Mouse (Mus musculus): ENCODE data around the gene Dazap1. TPM values are rescaled to one million over a fixed set of nuclear protein-coding genes. Genes with fewer than 3 reads are reported as not detected.

The Dazap1 gene
- polyA plus RNA-seq, 1 experiment from 2014 or later: 31.5 TPM

- peak; percentile 96 for ATAC-seq (replicated peaks; ENCODE audit: insufficient number of reproducible peaks, insufficient read depth, low FRiP score, low read depth)
- H3K4me1 ChIP-seq (replicated peaks): peaks cover 21% of the 10 kb centered on the region
- peak within 1 kb of the TSS; percentile 50 for H3K9ac ChIP-seq
- H3K27ac ChIP-seq: no peak within 1 kb of the TSS
- peak within 1 kb of the TSS; percentile 55 for H3K4me3 ChIP-seq
- H3K27me3 ChIP-seq: peaks cover 52% of the 10 kb centered on the region
- peak within 1 kb of the TSS; percentile 95 for H3K4me2 ChIP-seq
- WGBS: 5% methylated on average over 36 of the region's 36 CpGs
- no peaks in the 10 kb centered on the region for H3K9me3 ChIP-seq (replicated peaks)
- no peaks in the 10 kb centered on the region for H3K36me3 ChIP-seq
Observed at GRCm38 (mm10) chr10:80329273-80330081, 68.2 kb downstream of the Dazap1 start, which contains the start of the genes Pcsk4 and Reep6. Gene Pcsk4 (minus strand): TSS chr10:80329498. Gene Reep6 (plus strand): TSS chr10:80329953.

- no peak for ATAC-seq (replicated peaks; ENCODE audit: insufficient number of reproducible peaks, insufficient read depth, low FRiP score, low read depth)
Observed at GRCm38 (mm10) chr10:80330084-80330483, 68.8 kb downstream of the Dazap1 start.

GRCm38 (mm10) chr10:80330888-80331287 lies 69.6 kb downstream of the Dazap1 start:
- peak overlapping the region; percentile 50; the same call in 1 of the 2 replicates for H3K9ac ChIP-seq
- H3K4me1 ChIP-seq (replicated peaks): peaks cover 21% of the 10 kb centered on the region
- no peaks in the 10 kb centered on the region for H3K36me3 ChIP-seq
- no peak for ATAC-seq (replicated peaks; ENCODE audit: insufficient number of reproducible peaks, insufficient read depth, low FRiP score, low read depth)
- WGBS: 51% methylated on average over 2 of the region's 2 CpGs
- H3K27me3 ChIP-seq: peaks cover 50% of the 10 kb centered on the region
- peak overlapping the region; percentile 95 for H3K4me2 ChIP-seq
- H3K4me3 ChIP-seq: peak overlapping the region; percentile 55; the same call in 1 of the 2 replicates
- no peaks in the 10 kb centered on the region for H3K9me3 ChIP-seq (replicated peaks)
- H3K27ac ChIP-seq: no peak overlapping the region

More at GRCm38 (mm10) chr10:80330084-80330483, 68.8 kb downstream of the Dazap1 start:
- Histone ChIP-seq H3K9ac (peak overlapping the region; percentile 50), H3K27me3 (peaks cover 52% of the 10 kb centered on the region), H3K36me3 (no peaks in the 10 kb centered on the region), H3K4me3 (peak overlapping the region; percentile 55), H3K4me1 (replicated peaks) (peaks cover 21% of the 10 kb centered on the region), H3K9me3 (replicated peaks) (no peaks in the 10 kb centered on the region), H3K27ac (no peak overlapping the region), H3K4me2 (peak overlapping the region; percentile 95)
- WGBS: 1% methylated on average over 31 of the region's 41 CpGs

GRCm38 (mm10) chr10:80331636-80332524 lies 70.6 kb downstream of the Dazap1 start:
- peaks cover 21% of the 10 kb centered on the region for H3K4me1 ChIP-seq (replicated peaks)
- H3K4me2 ChIP-seq: no peak overlapping the region
- 55% methylated on average over 10 of the region's 10 CpGs for WGBS
- no peaks in the 10 kb centered on the region for H3K36me3 ChIP-seq
- H3K4me3 ChIP-seq: no peak overlapping the region
- ATAC-seq (replicated peaks; ENCODE audit: insufficient number of reproducible peaks, insufficient read depth, low FRiP score, low read depth): no peak
- no peak overlapping the region for H3K9ac ChIP-seq
- no peaks in the 10 kb centered on the region for H3K9me3 ChIP-seq (replicated peaks)
- no peak overlapping the region for H3K27ac ChIP-seq
- H3K27me3 ChIP-seq: peaks cover 46% of the 10 kb centered on the region

- Histone ChIP-seq H3K9me3 (replicated peaks) (no peaks in the 10 kb centered on the region), H3K27me3 (peaks cover 45% of the 10 kb centered on the region), H3K36me3 (no peaks in the 10 kb centered on the region), H3K27ac (no peak overlapping the region), H3K4me3 (no peak overlapping the region), H3K4me2 (no peak overlapping the region), H3K4me1 (replicated peaks) (peaks cover 21% of the 10 kb centered on the region), H3K9ac (no peak overlapping the region)
- 82% methylated on average over 5 of the region's 5 CpGs for WGBS
- no peak for ATAC-seq (replicated peaks; ENCODE audit: insufficient number of reproducible peaks, insufficient read depth, low FRiP score, low read depth)
Observed at GRCm38 (mm10) chr10:80332525-80332989, 71.3 kb downstream of the Dazap1 start.

- H3K27ac ChIP-seq: no peak overlapping the region
- ATAC-seq (replicated peaks; ENCODE audit: insufficient number of reproducible peaks, insufficient read depth, low FRiP score, low read depth): no peak
- 0 out of 2 replicates have a peak, but pooled peaks cover 5% of the 10 kb centered on the region for H3K4me1 ChIP-seq (replicated peaks)
- H3K27me3 ChIP-seq: peaks cover 48% of the 10 kb centered on the region
- no peak overlapping the region for H3K4me3 ChIP-seq
- 81% methylated on average over 12 of the region's 12 CpGs for WGBS
- no peak overlapping the region for H3K9ac ChIP-seq
- no peaks in the 10 kb centered on the region for H3K36me3 ChIP-seq
- H3K9me3 ChIP-seq (replicated peaks): no peaks in the 10 kb centered on the region
- no peak overlapping the region for H3K4me2 ChIP-seq
Observed at GRCm38 (mm10) chr10:80336263-80336662, 75.0 kb downstream of the Dazap1 start.

Small RNA genes within 50 kb of the gene (microRNA-seq; reads per million reads assigned to microRNA genes)
- gene Mir6911: 0.63 reads per million

Other genes with a start within 250 kb of the Dazap1 start
- gene Arhgap45, start 244.8 kb upstream of the Dazap1 start, polyA plus RNA-seq (2015; fragmentation: Nextera tagmentation; extraction: Ambion mirVana): 4.7 and 14.4 TPM in 2 replicates
- 115 and 136 TPM in 2 replicates for gene Polr2e, start 221.7 kb upstream of the Dazap1 start, polyA plus RNA-seq (2015; fragmentation: Nextera tagmentation; extraction: Ambion mirVana)
- gene Gpx4, start 214.3 kb upstream of the Dazap1 start, polyA plus RNA-seq (2015; fragmentation: Nextera tagmentation; extraction: Ambion mirVana): 628 and 658 TPM in 2 replicates
- gene Sbno2, start 155.9 kb upstream of the Dazap1 start, polyA plus RNA-seq (2015; fragmentation: Nextera tagmentation; extraction: Ambion mirVana): 8.3 and 13.9 TPM in 2 replicates
- 10.0 and 14.2 TPM in 2 replicates for gene Stk11, start 145.7 kb upstream of the Dazap1 start, polyA plus RNA-seq (2015; fragmentation: Nextera tagmentation; extraction: Ambion mirVana)
- gene Atp5d, start 122.9 kb upstream of the Dazap1 start, polyA plus RNA-seq (2015; fragmentation: Nextera tagmentation; extraction: Ambion mirVana): 861 and 962 TPM in 2 replicates
- gene Cbarp, start 120.7 kb upstream of the Dazap1 start, polyA plus RNA-seq (2015; fragmentation: Nextera tagmentation; extraction: Ambion mirVana): 1.7 and 2.9 TPM in 2 replicates
- 11.6 and 16.8 TPM in 2 replicates for gene Midn, start 113.2 kb upstream of the Dazap1 start, polyA plus RNA-seq (2015; fragmentation: Nextera tagmentation; extraction: Ambion mirVana)
- gene Cirbp, start 95.5 kb upstream of the Dazap1 start, polyA plus RNA-seq (2015; fragmentation: Nextera tagmentation; extraction: Ambion mirVana): 86.7 and 90.2 TPM in 2 replicates
- 7.7 and 9.1 TPM in 2 replicates for gene 1600002K03Rik, start 88.5 kb upstream of the Dazap1 start, polyA plus RNA-seq (2015; fragmentation: Nextera tagmentation; extraction: Ambion mirVana)
- gene Efna2, start 82.0 kb upstream of the Dazap1 start, polyA plus RNA-seq (2015; fragmentation: Nextera tagmentation; extraction: Ambion mirVana): 8.6 and 9.7 TPM in 2 replicates
- 32.7 and 40.5 TPM in 2 replicates for gene Mum1, start 35.1 kb upstream of the Dazap1 start, polyA plus RNA-seq (2015; fragmentation: Nextera tagmentation; extraction: Ambion mirVana)
- 553 and 586 TPM in 2 replicates for gene Ndufs7, start 12.4 kb upstream of the Dazap1 start, polyA plus RNA-seq (2015; fragmentation: Nextera tagmentation; extraction: Ambion mirVana)
- 47.7 and 52.9 TPM in 2 replicates for gene Gamt, start 474 bp upstream of the Dazap1 start, polyA plus RNA-seq (2015; fragmentation: Nextera tagmentation; extraction: Ambion mirVana)
- gene Rps15, start 31.0 kb downstream of the Dazap1 start, polyA plus RNA-seq (2015; fragmentation: Nextera tagmentation; extraction: Ambion mirVana): 525 and 544 TPM in 2 replicates
- 0.96 and 2.1 TPM in 2 replicates for gene Apc2, start 34.5 kb downstream of the Dazap1 start, polyA plus RNA-seq (2015; fragmentation: Nextera tagmentation; extraction: Ambion mirVana)
- 32.4 and 36.8 TPM in 2 replicates for gene 2310011J03Rik, start 59.1 kb downstream of the Dazap1 start, polyA plus RNA-seq (2015; fragmentation: Nextera tagmentation; extraction: Ambion mirVana)
- gene Pcsk4, start 68.0 kb downstream of the Dazap1 start, polyA plus RNA-seq (2015; fragmentation: Nextera tagmentation; extraction: Ambion mirVana): 1.3 and 1.5 TPM in 2 replicates
- 1.6 and 3.4 TPM in 2 replicates for gene Reep6, start 68.5 kb downstream of the Dazap1 start, polyA plus RNA-seq (2015; fragmentation: Nextera tagmentation; extraction: Ambion mirVana)
- gene Adamtsl5, start 86.9 kb downstream of the Dazap1 start, polyA plus RNA-seq (2015; fragmentation: Nextera tagmentation; extraction: Ambion mirVana): 10.9 and 12.7 TPM in 2 replicates
- 0.06 and 0.09 TPM in 2 replicates for gene Plk5, start 95.0 kb downstream of the Dazap1 start, polyA plus RNA-seq (2015; fragmentation: Nextera tagmentation; extraction: Ambion mirVana)
- gene Mex3d, start 126.2 kb downstream of the Dazap1 start, polyA plus RNA-seq (2015; fragmentation: Nextera tagmentation; extraction: Ambion mirVana): 4.8 and 5.2 TPM in 2 replicates
- gene Mbd3, start 138.1 kb downstream of the Dazap1 start, polyA plus RNA-seq (2015; fragmentation: Nextera tagmentation; extraction: Ambion mirVana): 122 and 177 TPM in 2 replicates
- gene Uqcr11, start 145.3 kb downstream of the Dazap1 start, polyA plus RNA-seq (2015; fragmentation: Nextera tagmentation; extraction: Ambion mirVana): 1,499 and 1,535 TPM in 2 replicates
- gene Tcf3, start 172.2 kb downstream of the Dazap1 start, polyA plus RNA-seq (2015; fragmentation: Nextera tagmentation; extraction: Ambion mirVana): 41.3 and 67.2 TPM in 2 replicates
- not detected in 2 replicates for gene Onecut3, start 233.3 kb downstream of the Dazap1 start, polyA plus RNA-seq (2015; fragmentation: Nextera tagmentation; extraction: Ambion mirVana)

All from heart, embryonic 15.5 days (tissue).